Mouse (Mus musculus) limb, embryonic 15.5 days (tissue): ENCODE measurements around the gene Astl. TPM values are rescaled to one million over a fixed set of nuclear protein-coding genes. Genes with fewer than 3 reads are reported as not detected.
"Not testable (repeated sequence)": the region's sequence is repeated elsewhere in the genome, so short reads cannot be mapped to it uniquely, and the experiment has no call there.

ENCODE experiments used
- ATAC-seq: fragments of 200-750 bp; cut with Nextera tagmentation; 2 replicates; pipeline ENCODE4 v1.8.0; 2017; ENCODE audit warnings: low read depth, moderate TSS enrichment; ENCODE audit not compliant: insufficient number of reproducible peaks, low FRiP score, low TSS enrichment
- H3K27ac ChIP-seq: fragments of 300-500 bp; sonication (generic); 2 replicates; pipeline ENCODE4 v1.5.1; 2015; ENCODE audit warnings: moderate library complexity, mild to moderate bottlenecking, inconsistent platforms
- H3K27me3 ChIP-seq: fragments of 300-500 bp; sonication (generic); 2 replicates; pipeline ENCODE4 v1.6.1; 2015; ENCODE audit warnings: inconsistent platforms
- H3K36me3 ChIP-seq: fragments of 300-500 bp; sonication (generic); 2 replicates; pipeline ENCODE4 v1.6.1; 2015; ENCODE audit warnings: inconsistent platforms
- H3K4me1 ChIP-seq: fragments of 300-500 bp; sonication (generic); 2 replicates; pipeline ENCODE4 v1.6.1; 2015; ENCODE audit warnings: inconsistent platforms
- H3K4me2 ChIP-seq: fragments of 300-500 bp; sonication (generic); 2 replicates; pipeline ENCODE4 v1.6.1; 2015; ENCODE audit warnings: mild to moderate bottlenecking, inconsistent platforms
- H3K4me3 ChIP-seq: fragments of 300-500 bp; sonication (generic); 2 replicates; pipeline ENCODE4 v1.5.1; 2015; ENCODE audit warnings: mild to moderate bottlenecking, inconsistent platforms
- H3K9ac ChIP-seq: fragments of 300-500 bp; sonication (generic); 2 replicates; pipeline ENCODE4 v1.6.1; 2015; ENCODE audit warnings: inconsistent platforms
- H3K9me3 ChIP-seq: fragments of 300-500 bp; sonication (generic); 2 replicates; pipeline ENCODE4 v1.6.1; 2016; ENCODE audit warnings: inconsistent platforms
- WGBS: fragments of 180-500 bp; shearing (Covaris S2); methylation state at CpG from one replicate; pipeline ENCODE4 v1.1.7; 2015; 5-methylcytosine and 5-hydroxymethylcytosine counted together
- polyA plus RNA-seq: library from polyadenylated mRNA; unstranded; fragments of >200 nt; fragmentation: Nextera tagmentation; extraction: Ambion mirVana; gene quantifications from 2 replicates; pipeline ENCODE4 v1.2.1, GENCODE M21; 2015

Gene Astl
- polyA plus RNA-seq, result 0.12 and 0.22 TPM in 2 replicates

GRCm38 (mm10) chr2:127338416-127338815 is at the start of gene Astl:
Astl (plus strand) TSS chr2:127338639.
- peaks cover 17% of the 10 kb centered on the region for H3K4me1 ChIP-seq
- peak within 1 kb of the TSS; percentile 56 for H3K4me3 ChIP-seq
- H3K27ac ChIP-seq, result no peak within 1 kb of the TSS
- no peaks in the 10 kb centered on the region for H3K9me3 ChIP-seq
- ATAC-seq, result no peak
- no peak within 1 kb of the TSS for H3K4me2 ChIP-seq
- WGBS, result 68% methylated on average over 4 of the region's 4 CpGs
- peaks cover 38% of the 10 kb centered on the region for H3K27me3 ChIP-seq
- no peaks in the 10 kb centered on the region for H3K36me3 ChIP-seq
- no peak within 1 kb of the TSS for H3K9ac ChIP-seq

GRCm38 (mm10) chr2:127292250-127292649 is 46.2 kb upstream of the Astl start:
- Histone ChIP-seq H3K9me3 (no peaks in the 10 kb centered on the region), H3K27me3 (no peaks in the 10 kb centered on the region), H3K4me3 (no peak overlapping the region), H3K9ac (no peak overlapping the region), H3K4me1 (no peaks in the 10 kb centered on the region), H3K27ac (no peak overlapping the region), H3K4me2 (no peak overlapping the region), H3K36me3 (peaks cover 69% of the 10 kb centered on the region)
- no peak for ATAC-seq
- 69% methylated on average over 4 of the region's 4 CpGs for WGBS

DNA sequence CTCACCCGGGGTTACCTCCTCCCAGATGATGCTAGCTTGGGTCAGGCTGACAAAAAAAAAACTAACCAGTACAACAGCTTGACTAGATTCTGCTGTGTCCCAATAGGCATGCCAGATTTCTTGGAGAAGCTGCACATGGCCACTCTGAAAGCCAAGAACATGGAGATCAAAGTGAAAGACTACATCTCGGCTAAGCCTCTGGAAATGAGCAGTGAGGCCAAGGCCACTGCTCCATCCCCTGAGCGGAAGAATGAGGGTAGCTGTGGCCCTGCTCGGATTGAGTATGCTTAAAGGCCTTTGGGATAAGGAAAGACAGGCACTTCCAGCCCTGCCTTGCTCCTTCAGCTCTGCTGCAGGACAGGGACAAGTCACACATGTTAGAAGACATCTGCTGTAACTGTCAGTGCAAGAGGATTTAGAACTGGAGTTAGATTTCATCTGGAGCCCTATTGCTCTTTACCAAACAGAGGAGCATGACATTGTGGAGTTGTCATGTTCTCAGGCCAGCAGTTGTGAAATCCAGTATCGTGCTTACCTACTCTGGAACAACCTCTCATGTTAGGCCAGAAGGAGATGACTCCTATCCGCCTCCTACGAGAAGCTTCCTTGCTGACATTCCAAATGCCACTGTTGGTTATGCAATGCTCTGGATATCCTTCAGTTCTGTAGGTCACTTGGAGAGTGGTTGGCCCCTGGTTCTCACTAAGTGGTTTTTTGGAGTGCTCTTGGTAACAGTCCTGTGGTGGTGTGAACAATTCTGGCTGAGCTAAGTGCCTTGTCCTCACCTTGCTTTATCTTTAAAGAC is 41.2 kb upstream of the Astl start:
- no peak for ATAC-seq
- 86% methylated on average over 7 of the region's 7 CpGs for WGBS
- Histone ChIP-seq H3K4me2 (no peak overlapping the region), H3K9me3 (no peaks in the 10 kb centered on the region), H3K4me3 (no peak overlapping the region), H3K9ac (no peak overlapping the region), H3K27ac (no peak overlapping the region), H3K4me1 (no peaks in the 10 kb centered on the region), H3K27me3 (no peaks in the 10 kb centered on the region), H3K36me3 (peaks cover 83% of the 10 kb centered on the region)

DNA sequence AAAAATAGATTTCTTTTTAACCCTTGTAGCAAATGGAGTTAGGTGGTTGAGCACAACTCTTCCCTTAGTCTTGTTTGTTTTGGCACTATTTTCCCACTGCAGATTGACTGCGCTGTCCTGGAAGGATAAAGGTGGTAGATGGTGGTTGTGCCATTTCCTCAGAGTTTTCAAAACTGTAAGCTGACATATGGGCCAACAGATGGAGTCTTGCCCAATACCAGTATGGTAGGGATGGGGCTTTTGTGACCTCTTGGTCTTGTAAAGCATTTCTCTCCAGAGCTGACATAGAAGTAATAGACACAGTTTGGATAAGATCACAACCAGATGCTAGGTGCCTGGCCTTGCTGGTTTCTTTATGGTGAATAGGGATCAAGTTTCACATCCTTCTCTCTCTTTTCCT is 40.4 kb upstream of the Astl start:
- 100% methylated on average over 1 of the region's 1 CpGs for WGBS
- H3K27me3 ChIP-seq, result no peaks in the 10 kb centered on the region
- ATAC-seq, result no peak
- H3K9me3 ChIP-seq, result no peaks in the 10 kb centered on the region
- H3K27ac ChIP-seq, result 0 out of 2 replicates have a peak overlapping the region, but pooled peaks have one; percentile 28
- no peak overlapping the region for H3K4me2 ChIP-seq
- H3K9ac ChIP-seq, result no peak overlapping the region
- no peak overlapping the region for H3K4me3 ChIP-seq
- H3K4me1 ChIP-seq, result no peaks in the 10 kb centered on the region
- peaks cover 76% of the 10 kb centered on the region for H3K36me3 ChIP-seq

GRCm38 (mm10) chr2:127300701-127301100 is 37.7 kb upstream of the Astl start:
- ATAC-seq, result no peak

DNA sequence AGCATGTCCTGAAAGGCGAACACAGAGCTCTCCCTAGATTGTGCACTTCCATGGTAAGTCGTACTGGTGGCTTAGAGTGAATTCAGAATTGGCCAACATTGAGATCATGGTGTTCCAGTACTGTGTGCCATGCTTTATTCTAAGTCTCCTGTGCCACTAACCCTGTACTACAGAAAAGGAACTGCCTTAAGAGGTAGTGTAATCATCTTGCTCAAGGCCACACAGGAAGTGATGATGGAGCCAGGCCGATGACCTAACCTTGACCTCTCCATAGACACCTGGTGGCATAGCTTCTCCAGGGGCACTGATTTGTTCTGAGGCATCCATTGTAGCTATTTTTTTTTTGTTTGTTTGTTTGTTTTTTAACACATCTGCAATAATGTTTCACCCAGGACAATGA is 36.6 kb upstream of the Astl start:
- ATAC-seq, result no peak

More at GRCm38 (mm10) chr2:127300701-127301100, 37.7 kb upstream of the Astl start:
- WGBS, result 79% methylated on average over 3 of the region's 3 CpGs
- no peak overlapping the region for H3K9ac ChIP-seq
- peaks cover 55% of the 10 kb centered on the region for H3K36me3 ChIP-seq
- no peak overlapping the region for H3K27ac ChIP-seq
- no peaks in the 10 kb centered on the region for H3K27me3 ChIP-seq
- H3K4me1 ChIP-seq, result no peaks in the 10 kb centered on the region
- H3K4me3 ChIP-seq, result no peak overlapping the region
- no peak overlapping the region for H3K4me2 ChIP-seq
- no peaks in the 10 kb centered on the region for H3K9me3 ChIP-seq

GRCm38 (mm10) chr2:127304192-127304591 is 34.2 kb upstream of the Astl start:
- H3K9ac ChIP-seq, H3K9me3 ChIP-seq, ATAC-seq, H3K27me3 ChIP-seq, H3K4me3 ChIP-seq, H3K4me1 ChIP-seq, H3K27ac ChIP-seq, H3K4me2 ChIP-seq: not testable (repeated sequence)
- 95% methylated on average over 4 of the region's 4 CpGs for WGBS
- peaks cover 22% of the 10 kb centered on the region for H3K36me3 ChIP-seq

More for the DNA sequence above, 36.6 kb upstream of the Astl start:
- Histone ChIP-seq H3K4me1 (no peaks in the 10 kb centered on the region), H3K4me3 (no peak overlapping the region), H3K9me3 (no peaks in the 10 kb centered on the region), H3K27me3 (no peaks in the 10 kb centered on the region), H3K9ac (no peak overlapping the region), H3K27ac (no peak overlapping the region), H3K36me3 (peaks cover 44% of the 10 kb centered on the region), H3K4me2 (no peak overlapping the region)
- WGBS, result 89% methylated on average over 3 of the region's 3 CpGs

GRCm38 (mm10) chr2:127304609-127305210 is 33.7 kb upstream of the Astl start:
- H3K36me3 ChIP-seq, result peaks cover 16% of the 10 kb centered on the region
- H3K27ac ChIP-seq, result no peak overlapping the region
- H3K4me2 ChIP-seq, result no peak overlapping the region
- no peaks in the 10 kb centered on the region for H3K27me3 ChIP-seq
- WGBS, result 77% methylated on average over 3 of the region's 3 CpGs
- no peaks in the 10 kb centered on the region for H3K4me1 ChIP-seq
- ATAC-seq, result no peak
- H3K4me3 ChIP-seq, result no peak overlapping the region
- no peaks in the 10 kb centered on the region for H3K9me3 ChIP-seq
- H3K9ac ChIP-seq, result no peak overlapping the region

- Histone ChIP-seq H3K9ac (no peak overlapping the region), H3K9me3 (no peaks in the 10 kb centered on the region), H3K36me3 (peaks cover 6% of the 10 kb centered on the region; the same call in 1 of the 2 replicates), H3K4me2 (no peak overlapping the region), H3K27ac (no peak overlapping the region), H3K4me3 (no peak overlapping the region), H3K4me1 (no peaks in the 10 kb centered on the region), H3K27me3 (no peaks in the 10 kb centered on the region)
- ATAC-seq, result no peak
These were observed 32.3 kb upstream of the Astl start for GRCm38 (mm10) chr2:127306123-127306522.

- no peak overlapping the region for H3K4me2 ChIP-seq
- no peak overlapping the region for H3K4me3 ChIP-seq
- no peak overlapping the region for H3K9ac ChIP-seq
- no peaks in the 10 kb centered on the region for H3K4me1 ChIP-seq
- no peaks in the 10 kb centered on the region for H3K9me3 ChIP-seq
- no peak for ATAC-seq
- no peaks in the 10 kb centered on the region for H3K27me3 ChIP-seq
- H3K36me3 ChIP-seq, result no peaks in the 10 kb centered on the region
- 35% methylated on average over 3 of the region's 3 CpGs for WGBS
- H3K27ac ChIP-seq, result no peak overlapping the region
These were observed 31.3 kb upstream of the Astl start for GRCm38 (mm10) chr2:127307179-127307578.

DNA sequence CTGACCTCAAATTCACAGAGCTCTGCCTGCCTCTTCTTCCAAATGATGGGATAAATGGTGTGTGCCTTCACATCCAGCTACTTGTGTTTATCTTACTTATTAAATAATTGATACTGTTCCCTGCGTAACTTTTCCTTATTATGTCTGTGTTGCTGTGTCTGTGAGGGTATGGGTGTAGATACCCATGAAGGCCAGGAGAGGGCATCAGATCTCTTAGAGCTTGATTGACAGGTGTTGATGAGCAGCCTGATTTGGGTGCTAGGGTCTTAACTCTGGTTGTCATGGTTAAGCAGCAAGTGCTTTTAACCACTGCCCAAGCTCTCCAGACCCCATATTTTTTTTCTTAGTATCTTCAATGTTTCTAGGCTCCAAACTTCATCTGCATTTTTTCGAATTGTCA is 29.8 kb upstream of the Astl start:
- no peak overlapping the region for H3K4me2 ChIP-seq
- H3K27me3 ChIP-seq, result no peaks in the 10 kb centered on the region
- no peak overlapping the region for H3K4me3 ChIP-seq
- no peaks in the 10 kb centered on the region for H3K4me1 ChIP-seq
- 93% methylated on average over 2 of the region's 2 CpGs for WGBS
- no peaks in the 10 kb centered on the region for H3K36me3 ChIP-seq
- H3K9me3 ChIP-seq, result no peaks in the 10 kb centered on the region
- no peak overlapping the region for H3K9ac ChIP-seq
- no peak for ATAC-seq
- no peak overlapping the region for H3K27ac ChIP-seq

DNA sequence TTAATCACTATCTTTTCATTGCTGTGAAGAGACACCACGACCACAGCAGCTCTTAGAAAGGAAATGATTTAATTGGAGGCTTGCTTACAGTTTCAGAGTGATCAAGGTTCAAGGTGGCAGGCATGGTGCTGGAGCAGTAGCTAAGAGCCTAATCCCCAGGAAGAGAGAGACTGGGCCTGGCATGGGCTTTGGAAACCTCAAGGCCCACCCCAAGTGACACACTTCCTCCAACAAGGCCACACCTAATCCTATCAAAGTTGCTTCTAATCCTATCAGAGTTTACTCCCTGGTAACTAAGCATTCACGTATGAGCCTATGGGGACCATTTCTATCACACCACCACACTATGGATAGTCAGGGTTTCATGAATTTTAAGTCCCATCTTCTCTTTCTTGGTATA is 28.2 kb upstream of the Astl start:
- Histone ChIP-seq H3K9me3 (no peaks in the 10 kb centered on the region), H3K27ac (no peak overlapping the region), H3K4me1 (no peaks in the 10 kb centered on the region), H3K36me3 (no peaks in the 10 kb centered on the region), H3K4me2 (no peak overlapping the region), H3K27me3 (no peaks in the 10 kb centered on the region), H3K9ac (no peak overlapping the region), H3K4me3 (no peak overlapping the region)
- 46% methylated on average over 2 of the region's 2 CpGs for WGBS
- no peak for ATAC-seq
